Mouse (Mus musculus) gastrocnemius, postnatal 10 days (tissue): ENCODE measurements around the gene Twist2. TPM values are rescaled to one million over a fixed set of nuclear protein-coding genes. Genes with fewer than 3 reads are reported as not detected.

ENCODE experiments used
- DNase-seq: peaks from one replicate; pipeline ENCODE4 v3.0.0; 2021; ENCODE audit warnings: mixed read lengths
- total RNA-seq, 2 experiments: library from RNA; stranded (reverse); gene quantifications; 2 replicates each; pipeline ENCODE4 v1.2.3; 2021

The Twist2 gene
- total RNA-seq, 2 experiments from 2014 or later: 3.0 to 4.0 TPM

- peak; percentile 42 for DNase-seq
Measured at GRCm38 (mm10) chr1:91819237-91819636, 18.0 kb downstream of the Twist2 start.

DNA sequence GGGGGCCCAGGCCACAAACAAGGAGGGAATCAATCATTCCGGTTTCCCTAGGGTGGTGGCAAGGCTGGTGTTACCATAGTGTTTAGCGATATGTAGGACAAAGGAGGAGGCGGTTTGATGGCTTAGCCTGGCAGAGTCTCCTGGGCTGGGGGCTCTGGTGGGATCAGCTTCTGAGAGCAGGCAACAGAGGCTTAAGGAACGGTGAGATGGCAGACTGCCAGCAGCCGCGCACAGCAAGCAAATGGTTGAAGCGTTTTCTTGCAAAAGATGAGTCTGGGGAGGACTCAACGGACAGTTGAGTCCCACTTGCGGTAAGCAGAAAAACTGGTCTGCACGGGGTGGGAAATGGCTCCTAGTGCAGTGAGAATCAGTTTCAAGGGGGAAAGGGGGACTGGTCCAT, 19.3 kb downstream of the Twist2 start:
- peak; percentile 20 for DNase-seq

- DNase-seq: no peak
Measured at GRCm38 (mm10) chr1:91822316-91822824, 21.1 kb downstream of the Twist2 start.

GRCm38 (mm10) chr1:91823530-91823929, 22.3 kb downstream of the Twist2 start:
- DNase-seq: no peak

DNA sequence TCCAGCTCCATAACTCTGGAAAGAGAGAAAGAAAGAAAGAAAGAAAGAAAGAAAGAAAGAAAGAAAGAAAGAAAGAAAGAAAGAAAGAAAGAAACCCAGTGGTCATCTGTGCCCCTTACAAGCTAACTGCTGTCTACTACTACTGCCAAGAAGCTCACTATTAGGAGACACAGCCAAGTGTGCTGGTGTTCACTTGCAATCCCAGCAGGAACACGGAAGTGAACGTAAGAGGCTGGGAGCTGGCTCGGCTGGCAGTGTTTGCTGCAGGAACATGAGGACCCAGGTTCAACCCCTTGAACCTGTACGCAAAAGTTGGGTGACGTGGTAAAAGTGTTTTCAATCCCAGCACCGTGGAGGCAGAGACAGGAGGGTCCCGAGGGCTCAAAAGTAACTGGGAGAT, 22.7 kb downstream of the Twist2 start:
- no peak for DNase-seq

GRCm38 (mm10) chr1:91825261-91825660, 24.0 kb downstream of the Twist2 start:
- DNase-seq: no peak

GRCm38 (mm10) chr1:91831978-91832377, 30.7 kb downstream of the Twist2 start:
- no peak for DNase-seq

DNA sequence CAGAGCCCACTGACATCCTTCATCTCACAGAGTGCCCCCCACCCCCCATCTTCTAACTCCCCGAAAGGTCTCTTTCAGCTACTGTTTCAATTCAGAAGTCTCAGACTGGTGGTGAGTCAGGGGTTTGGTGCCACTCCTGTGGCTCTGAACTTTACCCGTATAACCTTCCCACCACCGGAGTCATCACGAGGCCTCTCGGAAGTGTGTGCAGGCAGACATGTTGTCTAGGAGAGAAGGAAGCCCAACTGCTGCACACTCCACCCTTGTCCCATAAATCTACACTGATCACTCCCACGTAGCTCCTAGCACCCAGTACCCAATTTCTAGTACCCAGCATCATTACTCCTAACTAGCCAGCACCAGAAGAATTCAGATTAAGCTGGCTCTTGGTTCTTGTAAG, 38.3 kb downstream of the Twist2 start:
- no peak for DNase-seq

- DNase-seq: no peak
Measured at GRCm38 (mm10) chr1:91839979-91840378, 38.7 kb downstream of the Twist2 start.

GRCm38 (mm10) chr1:91844236-91844635, 43.0 kb downstream of the Twist2 start:
- DNase-seq: no peak

- DNase-seq: no peak
Measured at GRCm38 (mm10) chr1:91844681-91845379, 43.6 kb downstream of the Twist2 start.

DNA sequence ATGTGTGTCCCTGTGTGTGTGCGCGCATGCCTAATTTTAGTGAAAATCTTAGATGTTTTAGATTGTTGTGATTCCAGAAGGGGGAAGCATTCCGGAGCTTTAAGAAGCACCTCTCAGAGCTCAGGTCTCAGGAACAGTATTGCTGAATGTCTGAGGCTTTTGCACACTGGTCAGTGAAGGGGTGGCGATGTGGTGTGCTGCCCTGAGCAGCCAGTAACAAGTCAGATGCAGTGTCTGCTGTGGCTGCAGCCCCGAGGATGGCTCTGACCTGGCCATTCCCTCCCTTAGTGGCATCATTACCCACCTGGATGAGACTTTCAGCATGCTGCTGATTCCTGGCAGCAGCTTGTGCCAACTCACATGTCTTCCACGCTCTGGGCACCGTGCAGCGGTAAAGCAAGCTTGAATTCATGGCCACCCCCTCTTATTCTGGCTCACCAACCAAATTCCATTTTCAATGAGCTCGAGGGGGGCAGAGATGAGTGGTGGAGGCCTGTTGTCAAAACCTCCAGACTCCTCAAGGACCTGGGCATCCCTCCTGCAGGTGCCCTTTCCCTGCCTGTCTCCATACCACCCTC, 44.2 kb downstream of the Twist2 start:
- DNase-seq: no peak

DNA sequence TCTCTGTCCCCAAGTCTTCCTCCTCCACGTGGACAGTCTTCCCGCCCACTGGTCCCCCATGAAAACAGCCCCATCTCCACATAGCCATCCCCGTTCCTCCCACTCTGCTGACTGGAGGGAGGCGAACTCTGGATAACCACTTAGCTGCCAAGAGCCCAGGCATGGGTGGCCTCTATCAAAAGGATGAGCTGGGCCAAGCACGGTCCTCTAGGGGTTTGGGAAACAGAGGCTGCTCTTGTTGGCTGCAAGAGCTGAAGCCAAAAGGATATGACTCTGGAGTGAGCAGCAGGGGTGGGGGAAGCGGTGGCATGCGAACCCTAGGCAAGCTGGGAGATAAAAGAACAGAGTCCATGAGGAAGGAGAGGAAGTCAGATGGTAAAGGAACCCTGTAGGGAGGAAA, 50.0 kb downstream of the Twist2 start:
- DNase-seq: no peak

GRCm38 (mm10) chr1:91856771-91857664, 55.8 kb downstream of the Twist2 start:
- no peak for DNase-seq

- DNase-seq: no peak
Measured at GRCm38 (mm10) chr1:91858101-91858790, 57.0 kb downstream of the Twist2 start.

DNA sequence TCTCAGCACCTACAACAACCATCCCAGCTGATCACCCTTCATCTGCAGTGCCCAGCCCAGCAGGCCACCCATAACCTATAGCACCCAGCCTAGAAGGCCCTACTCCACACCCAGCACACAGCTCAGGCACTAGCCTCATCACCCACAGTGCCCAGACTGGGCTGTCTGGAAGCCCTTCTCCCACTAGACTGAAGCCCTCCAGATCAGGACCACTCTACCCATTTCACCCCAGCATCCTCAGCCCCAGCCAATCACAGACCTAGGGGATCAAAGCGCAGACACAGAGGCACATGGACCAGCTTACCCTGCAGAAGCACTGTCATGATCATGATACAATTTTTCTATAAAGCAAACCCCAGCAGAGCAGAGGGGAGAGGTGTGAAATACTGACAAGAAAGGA, 57.6 kb downstream of the Twist2 start:
- no peak for DNase-seq

DNA sequence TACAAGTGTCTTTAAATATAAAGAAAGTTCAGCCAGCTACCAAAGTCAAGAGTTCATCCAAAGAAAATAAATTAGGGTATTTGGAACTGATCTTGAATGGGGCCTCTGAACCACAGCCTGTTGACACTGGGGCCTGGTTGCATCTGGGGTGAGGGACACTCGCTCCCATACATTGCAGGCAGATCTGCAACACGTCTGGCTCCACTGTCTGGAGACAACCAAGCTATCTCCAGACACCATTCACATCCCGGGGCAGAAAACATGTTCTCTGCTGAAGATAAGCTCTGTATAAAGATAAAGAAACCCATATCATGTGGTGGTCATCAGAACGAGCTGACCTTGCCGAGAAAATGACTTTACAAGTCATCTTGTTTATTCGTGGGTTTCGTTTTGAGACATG, 60.2 kb downstream of the Twist2 start:
- no peak for DNase-seq

GRCm38 (mm10) chr1:91866001-91866400, 64.7 kb downstream of the Twist2 start:
- no peak for DNase-seq

DNA sequence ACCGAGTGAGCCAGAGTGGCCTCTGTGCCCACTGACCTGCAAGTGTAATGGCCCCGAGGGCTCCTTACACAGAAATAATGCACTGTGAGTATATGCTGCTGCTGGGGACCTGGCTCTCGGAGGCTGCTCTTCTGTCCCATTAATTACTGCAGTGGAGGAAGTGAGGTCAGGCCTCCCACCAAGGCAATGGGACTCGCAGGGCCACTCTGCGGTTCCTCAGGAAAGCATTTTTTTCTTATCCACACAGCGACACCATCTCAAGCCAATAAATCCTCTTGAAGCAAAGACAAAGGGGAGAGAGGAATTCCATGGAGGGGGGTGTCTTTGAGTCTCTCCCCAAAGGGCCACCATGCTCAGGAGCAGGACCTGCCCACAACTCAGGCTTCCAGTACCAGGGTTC, 69.8 kb downstream of the Twist2 start:
- no peak for DNase-seq

DNA sequence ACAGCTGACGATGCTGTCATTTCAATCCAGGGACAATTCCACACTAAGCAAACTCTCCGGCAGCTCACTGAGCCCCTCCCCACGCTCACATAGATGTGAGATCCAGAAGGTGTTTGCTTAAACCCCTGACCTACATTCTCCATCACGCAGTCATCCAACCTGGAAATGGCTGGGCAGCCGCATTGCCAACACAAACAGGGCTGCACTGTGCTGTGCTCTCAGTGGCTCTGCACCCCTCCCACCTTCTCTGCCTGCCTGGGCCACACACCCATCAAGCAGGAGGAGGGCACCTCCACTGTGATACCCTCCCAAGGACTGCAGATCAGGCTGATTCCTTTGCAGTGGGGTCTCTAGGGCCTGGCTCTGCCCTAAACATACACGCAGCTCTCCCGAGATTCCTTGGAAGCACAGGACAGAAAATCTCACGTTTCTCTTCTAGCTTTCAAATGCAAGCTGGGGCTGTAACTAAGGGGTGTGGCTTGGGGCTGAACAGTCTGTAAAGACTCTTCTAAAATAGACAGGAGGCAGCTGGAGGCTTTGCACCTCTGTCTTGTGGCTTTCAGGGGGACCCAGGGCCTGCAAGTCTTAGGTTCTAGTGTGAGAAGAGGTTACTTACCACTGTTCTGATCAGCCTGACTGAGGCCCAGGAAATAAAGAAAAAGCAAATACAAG, 71.3 kb downstream of the Twist2 start:
- DNase-seq: no peak

DNA sequence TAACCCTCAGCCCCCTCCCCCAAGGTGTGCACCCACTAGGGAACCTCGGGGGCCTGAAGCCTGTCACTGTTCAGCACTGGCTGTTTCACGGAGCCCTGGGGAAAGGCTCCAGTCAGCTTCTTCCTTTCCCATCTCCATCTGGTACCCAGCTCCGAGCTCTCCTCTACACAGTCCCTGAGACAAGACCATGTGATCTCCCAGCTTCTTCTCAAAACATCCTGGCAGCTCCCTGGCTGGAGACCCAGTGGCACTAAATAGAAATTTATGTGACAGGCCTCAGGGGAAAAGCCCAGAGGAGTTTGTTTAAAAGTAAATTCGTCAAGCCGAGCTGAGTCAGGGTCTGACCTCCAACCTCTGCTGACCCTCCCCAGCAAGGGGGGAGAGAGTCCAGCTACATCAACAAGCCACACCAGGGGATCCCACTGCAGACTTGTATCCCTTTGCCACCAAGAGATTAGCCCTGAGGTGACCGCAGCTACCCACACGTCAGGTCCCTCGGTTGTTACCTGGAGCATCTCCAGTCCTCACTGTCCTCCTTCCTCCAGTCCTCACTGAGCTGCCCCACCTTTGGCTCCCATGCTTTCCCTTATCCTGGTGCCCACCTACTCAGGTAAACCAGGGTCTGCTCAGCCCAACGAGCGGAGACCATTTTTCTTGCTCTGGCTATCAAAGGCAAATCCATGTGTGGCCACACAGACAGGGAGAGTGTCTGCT, 72.5 kb downstream of the Twist2 start:
- no peak for DNase-seq
